Mouse (Mus musculus) embryonic fibroblast, embryonic 13.5 days (primary cell): ENCODE measurements around the gene Kcnq5.

ENCODE experiments used
- CTCF ChIP-seq: IDR thresholded peaks from 2 replicates; pipeline ENCODE4 v1.5.1; 2011; ENCODE audit warnings: mild to moderate bottlenecking, control low read depth, low read length, moderate library complexity, borderline replicate concordance; ENCODE audit not compliant: insufficient read depth
- POLR2A ChIP-seq: IDR thresholded peaks from 2 replicates; pipeline ENCODE4 v1.6.1; 2011; ENCODE audit warnings: low read depth, mild to moderate bottlenecking, control low read depth, low read length, moderate library complexity

- no peak for TF ChIP-seq CTCF
- TF ChIP-seq POLR2A, result no peak
These were observed 123.2 kb downstream of the Kcnq5 start for GRCm38 (mm10) chr1:21838534-21838933.
